Mouse (Mus musculus) megakaryocyte progenitor cell, adult 5-6 weeks (primary cell): ENCODE measurements around the gene Kmt2d. TPM values are rescaled to one million over a fixed set of nuclear protein-coding genes. Genes with fewer than 3 reads are reported as not detected.
"Not testable (repeated sequence)": the region's sequence is repeated elsewhere in the genome, so short reads cannot be mapped to it uniquely, and the experiment has no call there.

Experiments
- ATAC-seq: replicated peaks from 2 replicates; pipeline ENCODE4 v1.8.0; 2016; ENCODE audit warnings: mild to moderate bottlenecking, moderate TSS enrichment, inconsistent platforms; ENCODE audit not compliant: poor library complexity
- total RNA-seq, 2 experiments: library from RNA; stranded (forward) in 1 of 2; stranded (reverse) in 1 of 2; fragments of 157-497, 149-512 nt in 1 of 2; fragments of 200-1000 nt in 1 of 2; gene quantifications; 2 replicates each; pipeline versions ENCODE4 v1.2.3 to v1.2.4; 2015 to 2017

Gene Kmt2d
- total RNA-seq (2015), result 38.5 and 43.3 TPM in 2 replicates
- 18.6 and 29.0 TPM in 2 replicates for total RNA-seq (2017)

DNA sequence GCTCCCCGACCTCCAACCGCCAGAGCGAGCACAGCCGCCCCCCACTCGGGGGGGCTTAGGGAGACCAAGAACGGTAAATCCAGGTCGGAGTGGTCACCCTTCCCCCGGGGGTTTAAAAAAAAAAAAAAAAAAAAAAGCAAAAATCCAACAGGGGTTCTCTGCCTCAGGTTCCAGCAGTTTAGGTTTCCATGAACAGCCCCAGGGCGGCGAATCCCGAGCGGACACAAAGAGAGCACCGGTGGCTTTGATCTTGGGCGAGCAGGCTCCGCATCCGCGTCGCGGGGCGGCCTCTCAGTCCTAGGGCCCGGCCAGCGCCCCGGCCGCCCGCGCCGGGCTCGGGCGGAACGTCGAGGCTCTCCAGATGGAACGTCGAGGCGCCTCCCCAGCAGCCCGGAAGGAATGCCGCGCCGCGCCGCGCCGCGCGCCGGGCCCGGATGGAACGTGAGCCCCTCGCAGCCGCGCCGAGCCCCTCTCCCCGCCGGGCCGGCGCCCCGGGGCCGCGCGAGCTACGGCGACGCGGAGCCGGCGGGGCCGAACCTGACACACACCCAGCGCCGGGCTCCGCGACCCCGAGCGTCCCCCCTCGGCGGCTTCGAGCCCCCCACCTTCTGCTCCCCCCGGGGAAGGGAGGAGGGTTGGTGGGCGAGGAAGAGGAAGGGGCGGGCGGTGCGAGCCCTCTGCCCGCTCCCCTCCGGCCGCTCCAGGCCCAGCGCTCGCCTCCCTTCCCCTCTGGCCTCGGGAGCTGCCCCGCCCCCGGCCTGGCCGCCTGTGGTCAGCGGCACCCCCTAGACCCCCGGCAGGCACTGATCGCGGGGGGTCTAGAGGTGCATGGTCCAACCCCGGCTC lies at the start of gene Kmt2d:
Gene Kmt2d, minus strand, starts transcription at position 135 of the 846 bp plus-strand sequence.
- ATAC-seq, result no peak

DNA sequence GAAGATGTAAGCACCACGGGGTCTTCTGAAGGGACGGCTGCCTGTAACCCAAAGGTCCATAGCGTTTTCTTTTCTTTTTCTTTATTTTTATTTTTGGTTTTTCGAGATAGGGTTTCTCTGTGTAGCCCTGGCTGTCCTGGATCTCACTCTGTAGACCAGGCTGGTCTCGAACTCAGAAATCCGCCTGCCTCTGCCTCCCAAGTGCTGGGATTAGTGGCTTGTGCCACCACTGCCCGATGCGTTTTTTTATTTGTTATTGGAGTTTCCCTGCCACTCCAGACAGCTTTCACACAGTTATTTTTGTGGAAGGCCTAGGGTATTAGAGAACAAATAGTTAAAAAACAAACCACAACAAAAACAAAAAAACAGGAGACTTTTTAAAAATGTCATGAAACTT lies 47.5 kb upstream of the Kmt2d start:
- ATAC-seq, result not testable (repeated sequence)

DNA sequence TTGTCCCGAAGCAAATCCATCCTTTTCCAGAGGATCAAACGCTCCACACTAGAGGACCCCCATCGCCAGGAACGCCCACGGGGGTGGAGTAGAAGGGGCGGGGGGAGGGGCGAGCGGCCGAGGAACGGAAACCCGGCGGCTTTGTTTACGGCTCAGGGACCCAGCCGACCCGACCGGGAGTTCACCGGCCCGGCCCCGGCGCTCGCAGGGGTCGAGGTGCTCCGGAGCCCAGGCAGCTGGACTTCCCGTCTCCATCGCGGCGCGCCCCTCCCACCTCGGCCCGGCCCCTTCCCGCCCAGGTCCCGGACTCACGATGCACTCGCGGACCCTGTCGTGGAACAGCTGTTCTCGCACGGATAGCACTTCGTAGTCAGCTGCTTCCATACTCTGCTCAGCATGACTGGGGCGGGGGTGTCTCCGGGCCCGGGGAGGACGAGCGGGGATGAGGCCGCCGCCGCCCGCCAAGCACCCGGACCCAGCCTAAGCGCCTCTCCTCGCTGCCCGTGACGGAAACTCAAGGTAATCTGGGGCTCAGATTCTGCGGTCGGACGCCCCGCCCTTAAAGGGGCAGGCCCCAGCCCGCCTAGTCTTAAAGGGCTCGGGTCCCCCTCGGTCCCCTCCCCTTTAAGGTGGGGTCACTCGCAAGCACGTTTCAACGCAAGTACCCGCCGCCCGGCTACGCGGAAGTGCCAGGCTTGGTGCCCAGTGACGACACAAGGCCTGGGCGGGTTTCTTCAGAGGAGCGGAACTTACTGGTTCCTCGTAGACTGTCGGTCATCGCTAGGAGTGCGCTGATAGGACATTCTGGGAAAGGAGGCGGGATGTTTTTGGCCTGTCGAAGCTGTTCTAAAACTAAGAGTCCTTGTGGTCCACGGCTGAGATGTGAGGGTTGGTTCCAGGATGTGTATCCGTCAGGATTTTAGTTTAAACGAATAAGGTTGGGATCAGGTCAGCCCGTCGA lies 46.8 kb upstream of the Kmt2d start, which contains the start of gene Lmbr1l:
Gene Lmbr1l, minus strand, starts transcription at position 694 of the 961 bp plus-strand sequence.
- ATAC-seq, result peak; percentile 99

- no peak for ATAC-seq
Measured at GRCm38 (mm10) chr15:98917091-98917490, 46.1 kb upstream of the Kmt2d start.

DNA sequence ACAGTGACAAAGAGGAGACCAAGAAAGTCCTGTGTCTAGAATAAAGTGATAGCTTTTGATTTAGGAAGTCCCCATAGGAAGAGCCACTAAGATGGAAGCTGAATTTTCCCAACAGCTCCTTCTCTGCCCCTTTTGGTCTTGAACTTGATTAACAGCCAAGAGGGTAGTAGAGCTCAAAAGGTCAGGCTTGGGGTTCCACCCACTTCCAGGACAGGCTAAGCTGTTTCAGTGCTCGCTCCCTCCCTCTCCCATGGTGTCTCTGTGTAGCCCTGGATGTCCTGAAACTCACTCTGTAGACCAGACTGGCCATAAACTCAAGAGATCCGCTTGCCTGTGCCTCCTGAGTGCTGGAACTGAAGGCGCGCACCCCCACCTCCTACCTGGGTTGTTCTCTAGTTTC lies 45.0 kb upstream of the Kmt2d start:
- ATAC-seq, result no peak

DNA sequence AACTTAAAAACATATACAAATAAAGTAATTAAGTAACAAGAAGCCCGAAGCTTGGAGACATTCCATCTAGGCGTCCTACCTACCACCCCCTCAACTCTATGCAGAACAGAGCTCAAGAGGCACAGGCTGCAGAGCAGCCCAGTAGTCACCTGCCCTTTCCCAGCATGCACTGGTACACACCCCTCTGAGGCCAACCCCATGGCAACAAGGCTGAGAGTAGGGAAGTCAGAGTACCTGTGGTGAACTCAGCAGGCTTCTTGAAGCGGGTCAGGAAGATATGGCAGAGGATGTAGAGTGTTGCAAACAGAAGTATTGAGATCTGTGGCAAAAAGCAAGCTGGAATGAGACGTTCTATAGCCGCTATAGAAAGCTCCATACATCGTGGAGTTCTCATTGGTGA lies 43.9 kb upstream of the Kmt2d start:
- no peak for ATAC-seq

- ATAC-seq, result peak; percentile 66
Measured at GRCm38 (mm10) chr15:98904692-98905091, 33.7 kb upstream of the Kmt2d start.

DNA sequence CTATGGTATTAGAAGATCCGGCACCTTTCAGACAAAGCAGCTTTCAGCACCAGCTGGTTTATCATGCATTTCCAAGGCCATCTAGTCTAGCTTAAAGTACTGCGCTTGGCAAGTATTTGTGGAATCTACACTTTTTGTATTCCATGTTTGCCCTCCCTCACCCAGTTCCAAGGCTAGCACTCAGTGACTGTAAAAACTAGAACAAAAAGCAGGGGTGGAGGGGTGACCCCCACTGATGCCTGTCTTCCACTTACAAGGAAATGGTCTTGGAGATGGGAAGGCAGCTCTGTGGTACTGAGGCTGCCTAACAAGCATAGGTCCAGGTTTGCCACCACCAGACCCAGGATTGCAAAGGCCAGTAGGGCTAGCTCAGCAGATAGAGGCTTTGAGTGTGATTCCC lies 31.6 kb upstream of the Kmt2d start:
- ATAC-seq, result no peak

- ATAC-seq, result no peak
Measured at GRCm38 (mm10) chr15:98901530-98901929, 30.5 kb upstream of the Kmt2d start.

DNA sequence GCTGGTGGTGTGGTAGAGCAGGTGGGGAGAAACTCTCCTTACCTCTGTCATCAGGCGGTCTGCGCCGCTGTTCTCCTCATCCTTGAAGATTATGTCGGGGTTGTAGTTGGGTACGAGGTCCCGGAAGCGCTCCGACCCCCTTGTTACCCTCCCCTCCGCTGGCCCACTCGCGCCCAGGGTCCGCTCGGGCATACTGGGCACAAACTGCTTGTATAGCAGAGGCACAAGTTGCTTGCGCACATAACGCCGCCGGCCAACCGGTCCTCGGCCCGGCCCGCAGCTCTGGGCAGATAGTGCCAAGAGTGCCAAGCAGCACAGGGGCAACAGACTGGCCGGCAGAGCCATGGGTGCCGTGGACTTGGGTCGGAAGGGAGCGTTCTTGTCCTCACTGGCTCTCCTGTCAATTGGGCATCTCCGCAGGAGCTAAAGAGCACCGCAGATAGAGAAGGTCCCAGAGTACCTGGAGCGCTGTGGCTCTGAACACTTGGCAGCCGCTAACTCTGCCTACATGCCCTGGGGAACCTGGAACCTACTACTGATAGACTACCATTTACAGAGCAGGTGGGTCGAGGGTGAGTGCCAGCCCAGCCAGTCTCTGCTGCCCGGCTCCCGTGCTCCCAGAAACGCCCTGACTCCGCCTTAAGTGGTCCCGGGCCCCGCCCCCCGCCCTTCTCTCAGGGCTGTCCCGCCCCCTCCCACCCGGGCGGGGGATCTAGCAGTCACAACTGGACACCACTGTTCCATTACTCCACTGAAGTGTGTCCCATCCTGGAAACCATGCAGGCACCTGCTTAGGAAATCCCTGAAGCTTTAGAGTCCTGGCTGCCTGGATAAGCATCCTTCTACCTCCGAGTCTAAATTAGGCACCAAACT lies 27.2 kb upstream of the Kmt2d start, which contains the start of gene Dhh:
Gene Dhh, minus strand, starts transcription at position 613 of the 873 bp plus-strand sequence.
- ATAC-seq, result no peak

GRCm38 (mm10) chr15:98897495-98897894 lies 26.5 kb upstream of the Kmt2d start:
- ATAC-seq, result no peak

- no peak for ATAC-seq
Measured at GRCm38 (mm10) chr15:98895635-98896589, 24.9 kb upstream of the Kmt2d start.

- no peak for ATAC-seq
Measured at GRCm38 (mm10) chr15:98894746-98895634, 24.0 kb upstream of the Kmt2d start.

GRCm38 (mm10) chr15:98893940-98894745 lies 23.1 kb upstream of the Kmt2d start, which contains the start of gene Rhebl1:
Rhebl1 (minus strand) TSS chr15:98894540.
- no peak for ATAC-seq

GRCm38 (mm10) chr15:98893036-98893435 lies 22.0 kb upstream of the Kmt2d start:
- ATAC-seq, result no peak

- ATAC-seq, result peak; percentile 96
Measured at GRCm38 (mm10) chr15:98891907-98892606, 21.1 kb upstream of the Kmt2d start.
